Mouse (Mus musculus) neural tube, embryonic 12.5 days (tissue): ENCODE data around the gene Gm49601. TPM values are rescaled to one million over a fixed set of nuclear protein-coding genes. Genes with fewer than 3 reads are reported as not detected.

Experiments used
- polyA plus RNA-seq: library from polyadenylated mRNA; unstranded; fragments of >200 nt; fragmentation: Nextera tagmentation; extraction: Ambion mirVana; gene quantifications from 2 replicates; pipeline ENCODE4 v1.2.1, GENCODE M21; 2016

The Gm49601 gene
- polyA plus RNA-seq, 1 experiment from 2014 or later = 11.8 TPM

Other genes with a start within 250 kb of the Gm49601 start
- 20.5 and 24.8 TPM in 2 replicates for gene Txnrd2, start 200.0 kb downstream of the Gm49601 start, polyA plus RNA-seq
- gene Comt, start 199.6 kb downstream of the Gm49601 start, polyA plus RNA-seq = 68.6 and 70.9 TPM in 2 replicates
- 11.2 and 12.9 TPM in 2 replicates for gene Gnb1l, start 127.7 kb downstream of the Gm49601 start, polyA plus RNA-seq
- gene Rtl10, start 127.5 kb downstream of the Gm49601 start, polyA plus RNA-seq = 1.7 and 2.2 TPM in 2 replicates
- 5.5 and 7.2 TPM in 2 replicates for gene Tbx1, start 35.8 kb downstream of the Gm49601 start, polyA plus RNA-seq
- gene Gp1bb, start 4.0 kb downstream of the Gm49601 start, polyA plus RNA-seq = 12.0 and 12.7 TPM in 2 replicates
- gene Sept5, start 3.5 kb upstream of the Gm49601 start, polyA plus RNA-seq = 117 and 125 TPM in 2 replicates
- gene Cldn5, start 150.4 kb upstream of the Gm49601 start, polyA plus RNA-seq = 54.4 and 57.5 TPM in 2 replicates
- 107 and 111 TPM in 2 replicates for gene Ufd1, start 185.4 kb upstream of the Gm49601 start, polyA plus RNA-seq
- 29.8 and 31.4 TPM in 2 replicates for gene Cdc45, start 185.6 kb upstream of the Gm49601 start, polyA plus RNA-seq
- 25.5 and 27.0 TPM in 2 replicates for gene 2510002D24Rik, start 210.2 kb upstream of the Gm49601 start, polyA plus RNA-seq
- gene Gm28539, start 210.2 kb upstream of the Gm49601 start, polyA plus RNA-seq = 0.23 TPM in 1 of 2 replicates, not detected in the other